Mouse (Mus musculus) megakaryocyte-erythroid progenitor cell, adult 5 weeks (primary cell): ENCODE measurements around the gene Cstl1. TPM values are rescaled to one million over a fixed set of nuclear protein-coding genes. Genes with fewer than 3 reads are reported as not detected.

Source experiments
- polyA plus RNA-seq: library from polyadenylated mRNA; stranded (reverse); fragments of >175 nt; gene quantifications from 2 replicates; pipeline ENCODE4 v1.2.3, GENCODE M21; 2012

Cstl1 gene
- not detected in 2 replicates for polyA plus RNA-seq

DNA sequence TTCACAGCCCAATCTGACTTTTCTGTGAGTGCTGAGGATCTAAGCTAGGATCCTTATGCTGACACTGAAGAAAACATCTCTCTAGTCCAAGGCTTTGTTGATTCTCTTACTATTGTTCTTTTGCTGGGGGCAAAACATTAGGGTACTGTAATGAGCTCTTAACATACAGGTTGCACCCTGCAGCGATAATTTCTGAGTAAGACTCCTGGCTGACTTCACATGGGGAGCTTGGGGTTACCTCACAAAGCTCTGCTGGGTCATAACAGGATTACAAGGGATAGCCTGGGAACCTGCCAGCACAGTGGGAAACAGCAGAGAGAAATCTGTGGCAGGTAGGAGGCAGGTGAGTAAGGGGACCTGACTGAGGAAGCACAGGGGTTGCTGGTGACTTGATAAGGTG lies at the start of gene Cstl1:
Gene Cstl1 (plus strand): TSS at position 301 of the 400 bp plus-strand sequence.

DNA sequence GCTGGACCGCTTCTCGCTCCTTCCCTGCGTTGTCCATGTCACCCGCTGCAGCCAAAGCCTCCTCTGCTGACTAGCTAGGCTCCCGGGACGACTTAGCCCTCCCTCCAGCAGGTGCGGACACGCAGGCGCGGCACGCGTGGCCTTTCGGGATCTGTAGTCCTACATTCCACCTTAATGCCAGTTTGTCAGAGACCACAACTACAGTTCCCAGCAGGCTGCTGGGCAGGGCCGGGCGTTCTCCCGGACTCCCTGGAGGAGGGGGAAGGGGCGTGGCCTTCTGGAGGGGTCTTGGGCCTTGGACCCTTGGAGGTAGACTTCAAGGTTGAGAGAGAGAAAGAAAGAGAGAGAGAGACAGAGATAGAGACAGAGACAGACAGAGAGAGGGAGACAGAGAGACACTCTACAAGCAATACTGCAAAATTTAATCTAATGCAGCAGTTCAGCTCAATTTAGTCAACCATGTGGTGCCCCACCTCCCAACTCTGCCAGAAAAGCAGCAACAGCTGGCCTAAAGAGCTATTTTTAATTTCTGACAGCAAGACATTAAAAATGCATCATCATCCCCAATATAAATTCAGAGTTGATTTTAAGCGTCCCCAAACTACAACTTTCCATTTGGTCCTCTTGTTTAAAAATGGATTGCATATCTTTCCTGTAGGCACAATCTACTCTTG lies 17.7 kb upstream of the Cstl1 start, which contains the start of gene Napb:
Gene Napb (minus strand): TSS at position 141 of the 674 bp plus-strand sequence.

DNA sequence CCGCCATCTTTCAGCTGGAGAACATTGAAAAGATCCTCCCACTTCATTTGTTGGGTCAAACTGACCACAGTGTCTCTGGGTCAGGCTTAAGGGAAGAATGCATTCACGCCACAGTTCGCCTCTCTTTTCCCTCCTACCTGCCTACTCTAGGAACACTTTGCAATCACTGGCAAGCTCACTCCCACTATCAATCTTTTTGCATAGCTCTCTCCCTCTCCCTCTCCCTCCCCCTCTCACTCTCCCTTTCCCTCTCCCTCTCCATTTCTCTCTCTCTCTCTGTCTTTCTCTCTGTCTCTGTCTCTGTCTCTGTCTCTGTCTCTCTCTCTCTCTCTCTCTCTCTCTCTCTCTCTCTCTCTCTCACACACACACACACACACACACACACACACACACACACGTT lies 21.2 kb downstream of the Cstl1 start, which contains the start of gene Cst11:
Gene Cst11 (minus strand): TSS at position 101 of the 400 bp plus-strand sequence.

DNA sequence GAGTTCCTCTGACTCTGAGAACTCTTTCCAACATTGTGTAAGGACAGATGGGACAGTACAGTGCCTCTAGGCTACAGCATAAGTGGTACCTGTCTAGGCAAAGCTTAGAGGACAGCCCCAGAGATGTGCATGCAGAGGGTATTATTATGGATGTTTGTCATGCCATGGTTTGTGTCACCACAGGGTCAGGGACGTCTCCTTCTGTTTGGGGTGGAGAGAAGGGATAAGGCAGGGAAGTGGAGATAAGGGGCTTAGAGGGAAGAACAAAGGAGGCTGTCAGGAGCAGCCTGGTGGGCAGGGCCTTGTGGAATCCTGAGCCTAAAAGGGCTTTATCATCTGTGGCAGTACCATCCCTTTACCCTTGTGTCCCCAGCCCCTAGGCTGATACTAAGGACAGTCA lies 31.6 kb downstream of the Cstl1 start, which contains the start of gene 8030411F24Rik:
Gene 8030411F24Rik (plus strand): TSS at position 301 of the 400 bp plus-strand sequence.

DNA sequence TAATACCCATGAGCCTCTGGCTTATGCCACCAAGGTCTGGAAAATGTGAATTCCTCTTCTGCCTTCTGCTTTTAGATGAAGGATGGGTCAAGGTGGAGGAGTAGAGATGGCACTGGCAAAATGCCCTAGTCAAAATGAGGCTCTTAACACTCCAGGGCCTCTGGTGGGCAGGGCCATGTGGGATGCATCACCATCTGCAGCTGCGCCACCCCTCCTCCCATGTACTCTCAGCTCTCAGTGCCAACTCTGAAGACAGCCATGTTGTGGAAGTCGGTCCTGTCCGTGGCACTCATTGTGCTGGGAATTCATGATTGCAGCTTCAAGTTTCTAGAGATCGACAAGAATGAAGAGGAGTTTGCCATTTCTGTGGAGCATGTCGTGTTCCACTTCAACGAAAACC lies 39.0 kb downstream of the Cstl1 start, which contains the start of gene Cst12:
Gene Cst12 (plus strand): TSS at position 220 of the 400 bp plus-strand sequence.

DNA sequence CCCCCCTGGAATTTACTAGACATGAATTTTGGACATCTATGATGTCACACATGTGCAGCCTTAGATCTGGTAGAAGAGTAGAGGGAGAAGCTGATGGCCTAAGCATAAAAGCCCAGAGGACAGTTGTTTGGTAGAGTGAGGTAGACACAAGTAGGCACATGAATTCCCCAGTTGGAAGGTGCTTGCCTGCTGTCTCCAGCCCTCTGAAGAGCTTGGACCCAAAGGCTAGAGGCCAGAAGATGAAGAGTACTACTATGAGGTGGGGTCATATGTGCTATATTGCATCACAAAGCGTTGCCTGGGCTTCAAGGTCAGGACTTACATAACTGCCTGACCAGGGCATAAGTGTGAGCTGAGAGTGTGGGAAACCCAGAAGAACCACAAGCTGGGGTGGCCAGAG lies 48.3 kb downstream of the Cstl1 start, which contains the start of gene Cst8:
Gene Cst8 (plus strand): TSS at position 301 of the 400 bp plus-strand sequence.

Other genes with a start within 250 kb of the Cstl1 start
- gene Nxt1, start 77.8 kb upstream of the Cstl1 start, polyA plus RNA-seq: 35.0 and 49.1 TPM in 2 replicates
- gene Gzf1, start 69.3 kb upstream of the Cstl1 start, polyA plus RNA-seq: 11.8 and 12.8 TPM in 2 replicates
- 0.17 and 0.19 TPM in 2 replicates for gene Napb, start 17.9 kb upstream of the Cstl1 start, polyA plus RNA-seq
- not detected in 2 replicates for gene Cst11, start 21.1 kb downstream of the Cstl1 start, polyA plus RNA-seq
- not detected in 2 replicates for gene 8030411F24Rik, start 31.7 kb downstream of the Cstl1 start, polyA plus RNA-seq
- gene Cst12, start 39.0 kb downstream of the Cstl1 start, polyA plus RNA-seq: not detected in 2 replicates
- not detected in 2 replicates for gene Cst8, start 48.4 kb downstream of the Cstl1 start, polyA plus RNA-seq
- gene Cst13, start 69.7 kb downstream of the Cstl1 start, polyA plus RNA-seq: not detected in 2 replicates
- gene Cst9, start 84.8 kb downstream of the Cstl1 start, polyA plus RNA-seq: not detected in 2 replicates
- not detected in 2 replicates for gene 9230104L09Rik, start 114.7 kb downstream of the Cstl1 start, polyA plus RNA-seq
- gene Cst3, start 125.3 kb downstream of the Cstl1 start, polyA plus RNA-seq: 971 and 1,101 TPM in 2 replicates